Mouse (Mus musculus) G1E (cell line): Measurements from ENCODE around the gene Vmn1r236. TPM values are rescaled to one million over a fixed set of nuclear protein-coding genes. Genes with fewer than 3 reads are reported as not detected.
A peak's percentile ranks its signal among the peaks of the same experiment; 100 is the strongest.

ENCODE experiments used
- ATAC-seq: 2 replicates; pipeline ENCODE4 v1.8.0; 2016; ENCODE audit warnings: mild to moderate bottlenecking; ENCODE audit not compliant: insufficient number of reproducible peaks, poor library complexity, low FRiP score, severe bottlenecking; ENCODE audit errors: extremely low read depth
- DNase-seq: peaks from one replicate; pipeline ENCODE4 v3.0.0; 2012; ENCODE audit warnings: low spot score
- H3K27me3 ChIP-seq: 2 replicates; pipeline ENCODE4 v1.6.1; 2012; ENCODE audit warnings: mild to moderate bottlenecking, low read length, inconsistent platforms; ENCODE audit not compliant: insufficient read depth
- H3K36me3 ChIP-seq: replicated peaks from 2 replicates; pipeline ENCODE3; 2012; ENCODE audit warnings: mild to moderate bottlenecking, inconsistent platforms
- H3K4me1 ChIP-seq: 2 replicates; pipeline ENCODE4 v1.6.1; 2012; ENCODE audit warnings: low read depth, low read length, inconsistent platforms, mixed read lengths; ENCODE audit not compliant: insufficient read depth
- H3K4me3 ChIP-seq: 2 replicates; pipeline ENCODE4 v1.5.1; 2012; ENCODE audit warnings: low read depth, mild to moderate bottlenecking, inconsistent platforms, low read length, moderate library complexity, mixed read lengths
- H3K9me3 ChIP-seq: replicated peaks from 2 replicates; pipeline ENCODE4 v1.6.1; 2012; ENCODE audit warnings: inconsistent platforms
- CTCF ChIP-seq: IDR thresholded peaks from 2 replicates; pipeline ENCODE4 v1.5.1; 2012; ENCODE audit warnings: low read depth, low read length, inconsistent platforms, mixed read lengths
- GATA1 ChIP-seq: IDR thresholded peaks from 2 replicates; pipeline ENCODE4 v1.6.1; 2012; ENCODE audit warnings: borderline replicate concordance, low read length, inconsistent platforms, mixed read lengths
- GATA2 ChIP-seq: IDR thresholded peaks from 2 replicates; pipeline ENCODE4 v1.6.1; 2012; ENCODE audit warnings: low read depth, low read length, inconsistent platforms, borderline replicate concordance
- POLR2AphosphoS5 ChIP-seq: IDR thresholded peaks from 2 replicates; pipeline ENCODE4 v1.6.1; 2012; ENCODE audit warnings: low read depth, low read length, inconsistent platforms; ENCODE audit not compliant: insufficient replicate concordance
- TAL1 ChIP-seq: conservative IDR thresholded peaks from 2 replicates; pipeline ENCODE4 v1.6.1; 2012; ENCODE audit warnings: low read depth, low read length, inconsistent platforms, mixed read lengths
- polyA plus RNA-seq: library from polyadenylated mRNA; stranded (reverse); fragments of >175 nt; gene quantifications from 2 replicates; pipeline ENCODE4 v1.2.3, GENCODE M21; 2012
- total RNA-seq, 2 experiments: library from RNA; stranded (forward) in 1 of 2; stranded (reverse) in 1 of 2; fragments of 200-1000 nt in 1 of 2; fragments of >200 nt in 1 of 2; fragmentation: Nextera tagmentation in 1 of 2; gene quantifications; 2 replicates each; pipeline ENCODE4 v1.2.3; 2014 to 2017

The Vmn1r236 gene
- total RNA-seq (2014; fragmentation: Nextera tagmentation), result not detected in 2 replicates
- total RNA-seq (2017), result 0.05 and 0.70 TPM in 2 replicates
- polyA plus RNA-seq, result not detected in 2 replicates

DNA sequence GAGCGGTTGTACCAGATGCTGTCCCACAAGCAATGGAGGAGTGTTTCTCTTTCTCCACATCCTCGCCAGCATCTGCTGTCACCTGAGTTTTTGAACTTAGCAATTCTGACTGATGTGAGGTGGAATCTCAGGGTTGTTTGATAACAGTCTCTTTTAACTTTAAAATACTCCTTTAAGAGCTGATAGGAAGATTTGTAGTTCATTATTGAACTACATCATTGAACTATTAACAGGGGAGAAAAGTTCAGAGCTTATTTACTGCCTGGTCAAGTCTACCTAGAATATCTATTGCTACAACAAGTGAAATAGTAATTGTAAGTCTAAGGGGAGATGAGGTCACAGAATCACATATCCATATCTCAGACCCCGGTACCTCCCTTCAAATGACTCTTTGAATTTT lies at the start of gene Vmn1r236:
Vmn1r236 (plus strand) TSS at position 301 of the 400 bp plus-strand sequence.
- Histone ChIP-seq H3K4me3 (no peak within 1 kb of the TSS), H3K9me3 (no peaks in the 10 kb centered on the region), H3K27me3 (peaks cover 2% of the 10 kb centered on the region; the same call in 1 of the 2 replicates), H3K36me3 (no peaks in the 10 kb centered on the region), H3K4me1 (no peaks in the 10 kb centered on the region)
- DNase-seq (no peak), ATAC-seq (no peak)
- no peak for TF ChIP-seq GATA1
- no peak for TF ChIP-seq POLR2AphosphoS5
- TF ChIP-seq TAL1, result no peak

DNA sequence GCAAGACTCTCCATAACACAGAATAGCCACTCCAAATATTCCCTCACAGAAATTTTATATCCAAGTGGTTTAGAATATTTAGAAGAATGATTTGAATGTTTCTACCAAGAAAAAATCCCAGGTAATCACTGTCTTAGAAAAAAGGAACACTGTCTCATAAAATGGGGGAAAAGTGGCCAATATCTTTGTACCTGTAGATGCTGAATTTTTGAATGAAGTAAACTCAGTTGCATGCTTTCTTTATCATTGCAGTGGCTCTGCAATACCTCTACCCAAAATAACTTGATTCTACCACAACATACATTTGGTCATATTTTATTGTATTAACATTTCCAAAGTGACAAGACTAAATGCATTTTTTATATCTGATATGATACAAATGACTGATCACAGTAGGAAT lies 26.6 kb upstream of the Vmn1r236 start, which contains the start of gene Vmn1r235:
Vmn1r235 (plus strand) TSS at position 301 of the 400 bp plus-strand sequence.
- no peak for DNase-seq
- TF ChIP-seq TAL1 (no peak), CTCF (no peak), GATA1 (no peak)
- Histone ChIP-seq H3K27me3 (no peaks in the 10 kb centered on the region), H3K4me1 (no peaks in the 10 kb centered on the region), H3K9me3 (no peaks in the 10 kb centered on the region), H3K4me3 (no peak within 1 kb of the TSS), H3K36me3 (no peaks in the 10 kb centered on the region)
- no peak for ATAC-seq

DNA sequence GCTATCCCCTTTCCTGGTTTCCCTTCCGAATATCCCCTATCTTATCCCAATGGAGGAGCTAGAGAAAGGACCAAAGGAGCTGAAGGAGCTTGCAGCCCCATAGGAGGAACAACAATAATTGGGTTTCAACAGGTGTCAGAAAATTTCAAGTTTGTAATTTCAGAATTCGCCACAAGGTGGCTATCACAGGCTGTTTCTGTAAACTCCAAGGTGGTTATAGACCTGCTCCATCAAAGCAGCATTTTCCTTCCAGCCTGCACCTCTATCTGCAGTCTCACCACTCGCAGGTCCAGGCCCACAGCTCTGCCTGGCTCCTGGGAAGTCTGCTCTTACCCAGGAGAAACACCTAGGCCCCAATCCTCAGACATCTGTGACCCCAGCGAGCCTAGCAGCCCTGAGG lies 10.6 kb upstream of the Vmn1r236 start:
- TF ChIP-seq POLR2AphosphoS5 (no peak), TAL1 (no peak), GATA1 (no peak), GATA2 (no peak), CTCF (no peak)
- Histone ChIP-seq H3K27me3 (peaks cover 5% of the 10 kb centered on the region; the same call in 1 of the 2 replicates), H3K9me3 (no peaks in the 10 kb centered on the region), H3K36me3 (no peaks in the 10 kb centered on the region), H3K4me1 (no peaks in the 10 kb centered on the region), H3K4me3 (no peak overlapping the region)
- ATAC-seq (peak; percentile 70), DNase-seq (peak; percentile 21)

DNA sequence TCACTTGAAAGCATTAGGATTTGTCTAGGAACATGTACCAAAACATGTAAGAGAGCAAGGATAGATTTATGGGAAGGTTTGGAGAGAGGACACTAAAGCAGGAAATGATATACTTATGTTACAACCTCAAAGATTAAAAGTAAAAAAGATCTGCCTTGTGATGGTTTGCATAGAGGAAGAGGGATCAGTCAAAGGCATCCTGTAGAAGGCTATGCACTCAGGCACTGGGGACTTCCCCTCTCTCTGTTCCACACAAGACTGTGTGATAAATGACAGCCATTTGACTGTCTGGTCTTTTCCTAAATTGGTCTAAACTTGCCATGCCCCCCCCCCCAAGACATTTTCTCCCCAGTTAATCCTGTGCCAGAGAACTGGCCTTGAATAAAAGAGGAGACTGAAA lies 1.7 kb downstream of the Vmn1r236 start:
- Histone ChIP-seq H3K4me1 (no peaks in the 10 kb centered on the region), H3K36me3 (no peaks in the 10 kb centered on the region), H3K4me3 (no peak overlapping the region), H3K27me3 (peaks cover 2% of the 10 kb centered on the region; the same call in 1 of the 2 replicates), H3K9me3 (no peaks in the 10 kb centered on the region)
- ATAC-seq, result no peak
- DNase-seq, result no peak
- TF ChIP-seq TAL1 (no peak), GATA1 (no peak), GATA2 (no peak), POLR2AphosphoS5 (no peak), CTCF (no peak)

DNA sequence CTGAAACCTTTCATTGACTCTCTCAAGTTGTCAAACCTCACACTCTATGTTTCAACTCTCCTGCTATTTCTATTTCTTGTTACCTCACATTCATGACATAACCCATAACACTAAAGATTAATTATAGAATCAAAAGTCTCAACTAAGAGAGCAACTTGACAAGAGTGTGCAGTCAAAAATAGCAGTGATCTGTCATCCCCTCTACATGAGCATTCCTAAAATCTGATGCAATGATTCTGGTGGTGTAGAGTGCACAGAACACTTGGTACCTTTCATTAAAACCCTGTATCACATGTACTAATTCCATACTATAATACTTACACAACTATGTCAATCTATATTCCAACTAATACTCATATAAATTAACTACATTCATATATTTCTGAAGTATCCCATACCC lies 7.0 kb downstream of the Vmn1r236 start:
- TF ChIP-seq GATA2 (no peak), TAL1 (no peak), CTCF (no peak), GATA1 (no peak), POLR2AphosphoS5 (no peak)
- DNase-seq (no peak), ATAC-seq (no peak)
- Histone ChIP-seq H3K36me3 (no peaks in the 10 kb centered on the region), H3K4me3 (no peak overlapping the region), H3K9me3 (no peaks in the 10 kb centered on the region), H3K4me1 (no peaks in the 10 kb centered on the region), H3K27me3 (no peaks in the 10 kb centered on the region)

GRCm38 (mm10) chr17:21311565-21311964 lies 28.8 kb downstream of the Vmn1r236 start, which contains the start of gene Vmn1r237:
Vmn1r237 (plus strand) TSS chr17:21311865.
- no peak for TF ChIP-seq GATA1
- TF ChIP-seq POLR2AphosphoS5, result no peak
- TF ChIP-seq GATA2, result no peak
- no peak for TF ChIP-seq TAL1
- TF ChIP-seq CTCF, result no peak
- ATAC-seq, result no peak
- Histone ChIP-seq H3K4me1 (no peaks in the 10 kb centered on the region), H3K9me3 (no peaks in the 10 kb centered on the region), H3K4me3 (no peak within 1 kb of the TSS), H3K27me3 (no peaks in the 10 kb centered on the region), H3K36me3 (no peaks in the 10 kb centered on the region)
- no peak for DNase-seq

Other genes starting within 250 kb of the Vmn1r236 start
- gene Vmn1r234, start 56.9 kb upstream of the Vmn1r236 start, total RNA-seq (2014; fragmentation: Nextera tagmentation), result not detected in 2 replicates
- 0.06 and 0.55 TPM in 2 replicates for gene Vmn1r234, start 56.9 kb upstream of the Vmn1r236 start, total RNA-seq (2017)
- gene Vmn1r234, start 56.9 kb upstream of the Vmn1r236 start, polyA plus RNA-seq, result not detected in 2 replicates
- not detected in 2 replicates for gene Vmn1r235, start 26.5 kb upstream of the Vmn1r236 start, total RNA-seq (2014; fragmentation: Nextera tagmentation)
- gene Vmn1r235, start 26.5 kb upstream of the Vmn1r236 start, total RNA-seq (2017), result 0.05 and 0.12 TPM in 2 replicates
- gene Vmn1r235, start 26.5 kb upstream of the Vmn1r236 start, polyA plus RNA-seq, result not detected in 2 replicates
- not detected in 2 replicates for gene Vmn1r237, start 28.9 kb downstream of the Vmn1r236 start, total RNA-seq (2014; fragmentation: Nextera tagmentation)
- 0.17 and 0.44 TPM in 2 replicates for gene Vmn1r237, start 28.9 kb downstream of the Vmn1r236 start, total RNA-seq (2017)
- gene Vmn1r237, start 28.9 kb downstream of the Vmn1r236 start, polyA plus RNA-seq, result not detected in 2 replicates
- not detected in 2 replicates for gene Zfp677, start 100.8 kb downstream of the Vmn1r236 start, total RNA-seq (2014; fragmentation: Nextera tagmentation)
- 0.05 and 0.06 TPM in 2 replicates for gene Zfp677, start 100.8 kb downstream of the Vmn1r236 start, total RNA-seq (2017)
- gene Zfp677, start 100.8 kb downstream of the Vmn1r236 start, polyA plus RNA-seq, result not detected in 2 replicates
- 8.4 and 15.4 TPM in 2 replicates for gene Zfp54, start 140.3 kb downstream of the Vmn1r236 start, total RNA-seq (2014; fragmentation: Nextera tagmentation)
- 10.7 and 12.6 TPM in 2 replicates for gene Zfp54, start 140.3 kb downstream of the Vmn1r236 start, total RNA-seq (2017)
- 0.27 and 0.28 TPM in 2 replicates for gene Zfp54, start 140.3 kb downstream of the Vmn1r236 start, polyA plus RNA-seq
- gene Zfp51, start 167.4 kb downstream of the Vmn1r236 start, total RNA-seq (2014; fragmentation: Nextera tagmentation), result 21.5 and 25.3 TPM in 2 replicates
- gene Zfp51, start 167.4 kb downstream of the Vmn1r236 start, total RNA-seq (2017), result 14.9 and 16.6 TPM in 2 replicates
- gene Zfp51, start 167.4 kb downstream of the Vmn1r236 start, polyA plus RNA-seq, result 0.65 and 0.88 TPM in 2 replicates
- 15.1 and 15.3 TPM in 2 replicates for gene Zfp53, start 206.1 kb downstream of the Vmn1r236 start, total RNA-seq (2014; fragmentation: Nextera tagmentation)
- 8.5 and 8.7 TPM in 2 replicates for gene Zfp53, start 206.1 kb downstream of the Vmn1r236 start, total RNA-seq (2017)
- 2.6 and 2.9 TPM in 2 replicates for gene Zfp53, start 206.1 kb downstream of the Vmn1r236 start, polyA plus RNA-seq